Mouse (Mus musculus) neural tube, embryonic 11.5 days (tissue): Measurements from ENCODE around the gene Cfap157. TPM values are rescaled to one million over a fixed set of nuclear protein-coding genes. Genes with fewer than 3 reads are reported as not detected.
A peak's percentile ranks its signal among the peaks of the same experiment; 100 is the strongest.

Experiments
- ATAC-seq: fragments of 200-750 bp; cut with Nextera tagmentation; 2 replicates; pipeline ENCODE4 v1.8.0; 2017; ENCODE audit warnings: moderate number of reproducible peaks, mild to moderate bottlenecking, moderate TSS enrichment, moderate library complexity; ENCODE audit not compliant: insufficient read depth, low FRiP score, low TSS enrichment
- DNase-seq: peaks from one replicate; pipeline ENCODE4 v3.0.0-alpha.2; 2015; ENCODE audit warnings: low spot score
- H3K27ac ChIP-seq: fragments of 300-500 bp; sonication (generic); 2 replicates; pipeline ENCODE4 v1.5.1; 2014; ENCODE audit warnings: low read depth, mild to moderate bottlenecking, low read length
- H3K27me3 ChIP-seq: fragments of 300-500 bp; sonication (generic); 2 replicates; pipeline ENCODE4 v1.6.1; 2014; ENCODE audit warnings: mild to moderate bottlenecking, low read length, mixed read lengths; ENCODE audit not compliant: control insufficient read depth, insufficient read depth
- H3K36me3 ChIP-seq: fragments of 300-500 bp; sonication (generic); 2 replicates; pipeline ENCODE4 v1.6.1; 2014; ENCODE audit warnings: mild to moderate bottlenecking, low read length, moderate library complexity, mixed read lengths; ENCODE audit not compliant: control insufficient read depth, insufficient read depth
- H3K4me1 ChIP-seq: fragments of 300-500 bp; sonication (generic); 2 replicates; pipeline ENCODE4 v1.6.1; 2014; ENCODE audit warnings: low read length, mixed read lengths; ENCODE audit not compliant: control insufficient read depth, insufficient read depth
- H3K4me2 ChIP-seq: fragments of 300-500 bp; sonication (generic); 2 replicates; pipeline ENCODE4 v1.6.1; 2014; ENCODE audit warnings: low read depth, mild to moderate bottlenecking, moderate library complexity
- H3K4me3 ChIP-seq: fragments of 300-500 bp; sonication (generic); 2 replicates; pipeline ENCODE4 v1.5.1; 2014; ENCODE audit warnings: low read depth, low read length
- H3K9ac ChIP-seq: fragments of 300-500 bp; sonication (generic); 2 replicates; pipeline ENCODE4 v1.6.1; 2014; ENCODE audit warnings: mild to moderate bottlenecking, low read length
- H3K9me3 ChIP-seq: fragments of 300-500 bp; sonication (generic); 2 replicates; pipeline ENCODE4 v1.6.1; 2016; ENCODE audit warnings: low read length; ENCODE audit not compliant: control insufficient read depth
- WGBS: fragments of 180-500 bp; shearing (Covaris S2); extraction: QIAGEN DNeasy Blood & Tissue Kit; methylation state at CpG from one replicate; pipeline ENCODE4 v1.1.7; 2014; 5-methylcytosine and 5-hydroxymethylcytosine counted together
- polyA plus RNA-seq: library from polyadenylated mRNA; unstranded; fragments of >200 nt; fragmentation: Nextera tagmentation; extraction: Ambion mirVana; gene quantifications from 2 replicates; pipeline ENCODE4 v1.2.1, GENCODE M21; 2014

Gene Cfap157
- polyA plus RNA-seq, 1 experiment from 2014 or later = not detected

DNA sequence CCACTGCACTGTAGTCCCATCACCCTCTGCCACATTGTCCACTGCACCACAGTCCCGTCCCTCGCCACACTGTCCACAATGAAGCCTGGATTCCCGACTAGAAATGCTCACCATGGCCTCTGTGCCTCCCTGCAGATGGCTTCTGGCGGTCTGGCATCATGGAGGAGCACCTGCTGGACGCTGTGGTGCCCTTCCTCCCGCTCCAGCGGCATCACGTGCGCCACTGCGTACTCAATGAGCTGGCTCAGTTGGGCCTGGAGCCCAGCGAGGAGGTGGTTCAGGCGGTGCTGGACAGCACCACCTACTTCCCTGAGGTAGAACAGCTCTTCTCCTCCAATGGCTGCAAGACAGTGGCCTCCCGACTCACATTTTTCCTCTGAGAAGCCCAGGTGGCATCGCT lies 22.9 kb downstream of the Cfap157 start:
- H3K27me3 ChIP-seq = no peaks in the 10 kb centered on the region
- ATAC-seq (no peak), DNase-seq (no peak)
- no peak overlapping the region for H3K9ac ChIP-seq
- no peak overlapping the region for H3K4me2 ChIP-seq
- 92% methylated on average over 14 of the region's 14 CpGs for WGBS
- H3K9me3 ChIP-seq = no peaks in the 10 kb centered on the region
- H3K27ac ChIP-seq = no peak overlapping the region
- H3K4me1 ChIP-seq = 0 out of 2 replicates have a peak, but pooled peaks cover 4% of the 10 kb centered on the region
- no peak overlapping the region for H3K4me3 ChIP-seq
- peaks cover 6% of the 10 kb centered on the region for H3K36me3 ChIP-seq

- Histone ChIP-seq H3K27me3 (no peaks in the 10 kb centered on the region), H3K36me3 (peaks cover 6% of the 10 kb centered on the region), H3K9ac (no peak overlapping the region), H3K27ac (no peak overlapping the region), H3K4me1 (0 out of 2 replicates have a peak, but pooled peaks cover 4% of the 10 kb centered on the region), H3K4me3 (no peak overlapping the region), H3K4me2 (no peak overlapping the region), H3K9me3 (no peaks in the 10 kb centered on the region)
- ATAC-seq (no peak), DNase-seq (no peak)
- WGBS = 87% methylated on average over 2 of the region's 2 CpGs
These were observed 25.2 kb downstream of the Cfap157 start for GRCm38 (mm10) chr2:32759001-32759400.

GRCm38 (mm10) chr2:32758503-32758902 lies 25.7 kb downstream of the Cfap157 start:
- Histone ChIP-seq H3K4me2 (no peak overlapping the region), H3K27me3 (no peaks in the 10 kb centered on the region)

GRCm38 (mm10) chr2:32757056-32757845 lies 27.0 kb downstream of the Cfap157 start, which contains the start of gene Tor2a:
Gene Tor2a (plus strand): TSS chr2:32757234.
- ATAC-seq = peak; percentile 89
- WGBS = under 1% methylated on average over 63 of the region's 66 CpGs
- peak within 1 kb of the TSS; percentile 86 for H3K9ac ChIP-seq
- peak within 1 kb of the TSS; percentile 64 for H3K4me3 ChIP-seq
- H3K27me3 ChIP-seq = no peaks in the 10 kb centered on the region
- peak within 1 kb of the TSS; percentile 75 for H3K27ac ChIP-seq
- H3K4me1 ChIP-seq = 0 out of 2 replicates have a peak, but pooled peaks cover 4% of the 10 kb centered on the region
- H3K9me3 ChIP-seq = no peaks in the 10 kb centered on the region
- H3K36me3 ChIP-seq = peaks cover 5% of the 10 kb centered on the region
- peak; percentile 96 for DNase-seq
- peak within 1 kb of the TSS; percentile 52 for H3K4me2 ChIP-seq

More at GRCm38 (mm10) chr2:32758503-32758902, 25.7 kb downstream of the Cfap157 start:
- WGBS = 66% methylated on average over 8 of the region's 8 CpGs
- Histone ChIP-seq H3K4me3 (no peak overlapping the region), H3K4me1 (0 out of 2 replicates have a peak, but pooled peaks cover 4% of the 10 kb centered on the region), H3K36me3 (peaks cover 6% of the 10 kb centered on the region), H3K9ac (no peak overlapping the region), H3K27ac (no peak overlapping the region), H3K9me3 (no peaks in the 10 kb centered on the region)
- ATAC-seq = no peak
- DNase-seq = no peak

DNA sequence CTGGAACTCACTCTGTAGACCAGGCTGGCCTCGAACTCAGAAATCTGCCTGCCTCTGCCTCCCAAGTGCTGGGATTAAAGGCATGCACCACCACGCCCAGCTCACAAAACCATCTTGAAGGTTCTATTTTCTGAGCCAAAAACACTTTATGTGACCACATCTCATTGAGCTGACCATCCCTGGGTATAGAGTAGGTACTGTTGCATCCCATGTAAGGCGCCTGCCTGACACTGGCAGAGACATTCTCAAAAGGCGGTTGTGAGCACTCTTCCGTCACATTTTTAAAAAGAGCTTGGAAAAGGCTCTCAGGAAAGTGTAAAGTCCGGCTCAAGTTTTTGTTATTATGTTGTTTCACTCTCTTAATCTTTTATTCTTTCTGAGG lies 27.6 kb downstream of the Cfap157 start:
- H3K27me3 ChIP-seq = no peaks in the 10 kb centered on the region
- no peak overlapping the region for H3K4me2 ChIP-seq
- no peak overlapping the region for H3K4me3 ChIP-seq
- no peak overlapping the region for H3K27ac ChIP-seq
- ATAC-seq (0 out of 2 replicates have a peak, but pooled peaks have one; percentile 54), DNase-seq (no peak)
- peaks cover 4% of the 10 kb centered on the region; the same call in 1 of the 2 replicates for H3K4me1 ChIP-seq
- H3K9ac ChIP-seq = no peak overlapping the region
- peaks cover 4% of the 10 kb centered on the region for H3K36me3 ChIP-seq
- 22% methylated on average over 5 of the region's 6 CpGs for WGBS
- H3K9me3 ChIP-seq = no peaks in the 10 kb centered on the region

DNA sequence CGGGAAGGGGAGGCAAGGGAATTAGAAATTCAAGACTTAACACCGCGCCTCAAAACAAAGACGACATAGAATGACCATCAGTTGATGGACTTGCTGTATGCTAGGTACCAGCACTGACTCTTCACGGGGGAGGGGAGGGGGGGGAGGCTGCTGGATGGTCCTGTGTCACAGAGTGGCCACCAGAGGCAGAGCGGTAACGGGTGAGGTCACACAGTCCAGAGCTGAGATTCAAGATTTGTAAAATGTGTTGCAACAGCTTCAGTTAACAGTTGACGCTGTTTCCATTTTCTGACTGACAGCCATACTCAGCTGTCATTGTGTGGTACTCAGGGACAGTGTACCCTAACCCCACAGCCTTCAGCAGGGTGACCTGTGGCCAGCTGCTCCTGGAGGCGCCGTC lies 32.0 kb downstream of the Cfap157 start:
- Histone ChIP-seq H3K9ac (no peak overlapping the region), H3K27ac (no peak overlapping the region), H3K36me3 (peaks cover 3% of the 10 kb centered on the region), H3K9me3 (no peaks in the 10 kb centered on the region), H3K27me3 (no peaks in the 10 kb centered on the region), H3K4me2 (no peak overlapping the region), H3K4me3 (no peak overlapping the region), H3K4me1 (peaks cover 8% of the 10 kb centered on the region)
- 68% methylated on average over 10 of the region's 10 CpGs for WGBS
- no peak for ATAC-seq
- peak; percentile 29 for DNase-seq

GRCm38 (mm10) chr2:32751665-32752033 lies 32.6 kb downstream of the Cfap157 start:
- 24% methylated on average over 10 of the region's 10 CpGs for WGBS
- ATAC-seq (no peak), DNase-seq (no peak)
- Histone ChIP-seq H3K4me1 (peaks cover 8% of the 10 kb centered on the region), H3K27me3 (no peaks in the 10 kb centered on the region), H3K4me2 (peak overlapping the region; percentile 47), H3K4me3 (peak overlapping the region; percentile 29), H3K9ac (peak overlapping the region; percentile 30; the same call in 1 of the 2 replicates), H3K27ac (peak overlapping the region; percentile 68), H3K9me3 (no peaks in the 10 kb centered on the region), H3K36me3 (peaks cover 3% of the 10 kb centered on the region)

DNA sequence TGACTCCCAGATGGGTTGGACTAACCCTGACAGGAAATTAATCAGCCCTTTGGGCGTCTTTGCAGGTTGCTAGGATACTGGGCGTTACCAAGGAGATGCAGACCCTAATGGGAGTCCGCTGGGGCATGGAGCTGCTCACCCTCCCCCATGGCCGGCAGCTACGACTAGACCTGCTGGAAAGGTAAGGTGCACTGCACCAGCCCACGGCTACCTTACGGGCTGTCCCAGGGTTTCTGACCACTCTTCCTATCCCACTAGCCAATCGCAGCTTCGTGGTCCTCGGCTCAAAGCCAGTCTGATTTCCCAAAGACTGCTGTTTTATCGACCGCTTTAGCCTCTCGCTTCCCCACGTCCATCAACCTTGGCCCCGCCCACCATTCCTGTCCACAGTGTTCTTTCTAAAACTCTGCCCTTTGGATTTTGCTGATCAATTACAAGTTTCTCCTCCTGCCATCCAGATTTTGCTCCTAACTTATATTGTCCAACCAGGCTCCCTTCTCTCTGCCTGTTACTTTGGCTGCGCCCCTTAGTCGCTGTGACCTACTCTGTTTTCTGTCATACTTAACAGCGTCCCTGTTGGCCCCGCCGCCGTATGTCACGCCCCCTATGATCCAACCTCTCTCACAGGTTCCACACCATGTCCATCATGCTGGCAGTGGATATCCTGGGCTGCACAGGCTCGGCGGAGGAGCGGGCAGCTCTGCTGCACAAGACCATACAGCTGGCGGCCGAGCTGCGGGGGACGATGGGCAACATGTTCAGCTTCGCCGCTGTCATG lies 33.2 kb downstream of the Cfap157 start:
- Histone ChIP-seq H3K4me3 (peak overlapping the region; percentile 29), H3K36me3 (peaks cover 3% of the 10 kb centered on the region), H3K27me3 (no peaks in the 10 kb centered on the region), H3K4me2 (peak overlapping the region; percentile 47), H3K9me3 (no peaks in the 10 kb centered on the region), H3K9ac (0 out of 2 replicates have a peak overlapping the region, but pooled peaks have one; percentile 16), H3K4me1 (peaks cover 8% of the 10 kb centered on the region), H3K27ac (peak overlapping the region; percentile 68)
- ATAC-seq (peak; percentile 75), DNase-seq (peak; percentile 88)
- WGBS = 5% methylated on average over 31 of the region's 31 CpGs
